In genomic region chr10:17478761-17479632, GRCm38 (mm10) we compare ENCODE assay signal across 9 mouse cellular contexts.
DNase-seq lines count a peak whose midpoint lies in the region; ATAC-seq and TF ChIP-seq lines count a peak whose summit lies in the region.
"Had no signal": no experiment of that assay in that cellular context is flagged by ENCODE, and none has a peak within 500 bp of the region (broad histone marks: within the 10 kb centered on the region; RNA-seq: fewer than 3 reads in every experiment).

No protein-coding gene starts in this region.

- H3K4me1 ChIP-seq in hindbrain, embryonic 10.5 days (replicated peaks) = peaks cover 31% of the 10 kb centered on the region
- peaks cover 4% of the 10 kb centered on the region; the same call in 1 of the 2 replicates for H3K4me1 ChIP-seq in limb, embryonic 14.5 days (ENCODE audit: control insufficient read depth, insufficient read depth, low read length)

- no peak overlapping the region for H3K9ac ChIP-seq in limb, embryonic 14.5 days (ENCODE audit: low read depth, low read length, severe bottlenecking)

- no peaks in the 10 kb centered on the region for H3K9me3 ChIP-seq in hindbrain, embryonic 10.5 days
- H3K9me3 ChIP-seq in limb, embryonic 14.5 days (ENCODE audit: control insufficient read depth, low read length) = no peaks in the 10 kb centered on the region

- 27% methylated on average over 8 of the region's 8 CpGs for WGBS in hindbrain, embryonic 10.5 days
- 26% methylated on average over 8 of the region's 8 CpGs for WGBS in limb, embryonic 14.5 days

- H3K36me3 ChIP-seq in hindbrain, embryonic 10.5 days = no peaks in the 10 kb centered on the region
- no peaks in the 10 kb centered on the region for H3K36me3 ChIP-seq in limb, embryonic 14.5 days (ENCODE audit: control insufficient read depth, insufficient read depth, low read length)

- peak; percentile 63 for ATAC-seq in limb, embryonic 14.5 days (ENCODE audit: low FRiP score, low read depth)
- no peak for ATAC-seq in CD4-positive, CD25-positive, alpha-beta regulatory T cell, adult 4 months

- intact Hi-C loops in gastrocnemius, postnatal 36 days (cut with DNase I) = no loop called here

- peak overlapping the region; percentile 7; the same call in 1 of the 2 replicates for H3K4me2 ChIP-seq in limb, embryonic 14.5 days (replicated peaks; ENCODE audit: low read depth, low read length, severe bottlenecking)

- peak overlapping the region; percentile 90 for H3K27ac ChIP-seq in hindbrain, embryonic 10.5 days
- no peak overlapping the region for H3K27ac ChIP-seq in limb, embryonic 14.5 days (replicated peaks; ENCODE audit: low read depth, low read length)

- TF ChIP-seq POLR2A in limb, embryonic 14.5 days (IDR thresholded peaks at IDR 0.05; ENCODE audit: borderline replicate concordance, extremely low read depth, insufficient read depth, insufficient read length) = no peak

- peak overlapping the region; percentile 38 for H3K4me3 ChIP-seq in hindbrain, embryonic 10.5 days
- no peak overlapping the region for H3K4me3 ChIP-seq in limb, embryonic 14.5 days (replicated peaks; ENCODE audit: low read length)

- DNase-seq in right cerebral cortex, postnatal 4 days = peak; percentile 7
- DNase-seq in right cerebral cortex, postnatal 14 days = no peak
- peak; percentile 77 for DNase-seq in hindbrain, embryonic 10.5 days (ENCODE audit: low spot score)
- peak; percentile 9 for DNase-seq in limb, embryonic 14.5 days (ENCODE audit: low spot score)
- DNase-seq in retina, postnatal 7 days (ENCODE audit: low read depth, low spot score) = peak; percentile 9
- no peak for DNase-seq in frontal cortex, adult 2 months (ENCODE audit: extremely low spot score in 1 of 2, low spot score in 1 of 2)
- no peak for DNase-seq in gastrocnemius, postnatal 36 days
- DNase-seq: lung, postnatal 36 days had no signal

- H3K27me3 ChIP-seq in hindbrain, embryonic 10.5 days (ENCODE audit: insufficient read depth, poor library complexity, severe bottlenecking) = no peaks in the 10 kb centered on the region
- no peaks in the 10 kb centered on the region for H3K27me3 ChIP-seq in limb, embryonic 14.5 days (ENCODE audit: control insufficient read depth, insufficient read depth, low read length)

Comparison
In these comparisons a context has a peak if more than half of its experiments do, and no peak if none do; other contexts are left out.
1. DNase-seq: peak in right cerebral cortex, postnatal 4 days (single experiment), hindbrain, embryonic 10.5 days (single experiment), limb, embryonic 14.5 days (single experiment) and retina, postnatal 7 days (single experiment); none in right cerebral cortex, postnatal 14 days (single experiment), frontal cortex, adult 2 months (0 of 2) and gastrocnemius, postnatal 36 days (0 of 2).